Mouse (Mus musculus) CD4-positive, CD25-positive, alpha-beta regulatory T cell (primary cell): ENCODE measurements around the gene Tmc8. TPM values are rescaled to one million over a fixed set of nuclear protein-coding genes. Genes with fewer than 3 reads are reported as not detected.

ENCODE experiments used
- polyA plus RNA-seq: library from polyadenylated mRNA; unstranded; fragments of 100-300 nt; shearing (Covaris generic); gene quantifications from one replicate; pipeline ENCODE4 v1.2.1, GENCODE M21; 2017

The Tmc8 gene
- polyA plus RNA-seq = 146 TPM

DNA sequence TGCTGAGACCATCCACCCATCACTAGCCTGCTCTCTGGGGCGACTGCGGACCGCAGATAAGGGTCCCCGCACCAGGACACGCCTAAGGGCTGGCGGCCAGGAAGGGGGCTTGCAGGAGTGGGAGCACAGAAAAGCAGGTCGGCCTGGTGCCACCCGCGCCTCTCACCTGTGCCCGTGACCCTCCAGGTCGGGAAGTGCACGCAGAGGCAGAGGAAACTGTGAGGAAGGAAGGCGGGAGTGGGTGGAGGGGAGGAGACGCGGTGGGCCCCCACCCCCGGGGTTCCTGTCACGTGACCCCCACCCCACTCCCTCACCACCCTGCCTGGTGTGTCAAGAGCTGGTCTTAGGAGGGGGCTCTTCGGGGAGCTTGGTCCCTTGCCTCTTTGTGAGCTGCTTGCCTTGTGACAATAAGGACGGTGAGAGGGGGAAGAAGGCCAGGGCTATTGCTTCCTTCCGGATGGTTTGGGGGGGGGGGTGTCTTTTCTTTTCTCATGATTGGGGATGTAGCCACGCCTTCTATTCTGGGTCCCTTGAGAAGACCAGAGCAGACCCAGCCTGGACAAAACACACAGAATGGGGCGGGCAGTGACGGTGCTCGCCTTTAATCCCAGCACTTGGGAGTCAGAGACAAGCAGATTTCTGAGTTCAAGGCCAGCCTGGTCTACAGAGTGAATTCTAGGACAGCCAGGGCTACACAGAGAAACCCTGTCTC, at the start of gene Tmc8, which contains the start of gene Tmc6:
Gene Tmc8 (plus strand): TSS at position 84 of the 712 bp plus-strand sequence.
Gene Tmc6 (minus strand): TSS at position 206 of the 712 bp plus-strand sequence.

DNA sequence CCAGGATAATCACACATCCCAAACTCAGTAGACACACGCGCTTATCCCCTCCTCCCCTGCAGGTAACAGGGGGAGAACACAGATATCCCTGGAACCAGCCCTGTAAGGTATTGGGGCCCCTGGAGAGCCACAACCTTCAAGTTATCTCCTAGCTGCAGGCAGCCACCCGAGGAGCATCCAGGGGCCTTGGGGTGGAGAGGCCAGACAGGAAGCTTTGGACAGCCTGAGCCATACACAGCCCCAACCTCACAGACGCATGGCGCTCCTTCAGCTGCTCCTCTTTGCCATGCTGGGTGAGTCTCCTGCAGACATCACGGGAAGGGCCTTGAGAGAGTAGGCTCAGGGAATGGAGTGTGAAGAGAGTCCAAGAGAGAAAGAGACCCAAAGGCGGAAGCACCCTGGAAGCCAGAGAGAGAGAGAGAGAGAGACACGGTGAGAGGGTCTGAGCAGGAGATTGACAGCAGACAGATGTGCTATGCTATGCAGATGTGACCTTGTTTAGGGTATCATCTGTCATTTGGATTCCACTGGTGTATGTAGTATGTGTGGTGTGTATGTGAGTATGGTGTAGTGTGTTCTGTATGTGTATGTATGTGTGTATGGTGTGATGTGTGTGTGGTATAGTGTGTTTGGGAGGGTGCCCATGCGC, 15.8 kb downstream of the Tmc8 start, which contains the start of gene 6030468B19Rik:
Gene 6030468B19Rik (plus strand): TSS at position 150 of the 649 bp plus-strand sequence.

DNA sequence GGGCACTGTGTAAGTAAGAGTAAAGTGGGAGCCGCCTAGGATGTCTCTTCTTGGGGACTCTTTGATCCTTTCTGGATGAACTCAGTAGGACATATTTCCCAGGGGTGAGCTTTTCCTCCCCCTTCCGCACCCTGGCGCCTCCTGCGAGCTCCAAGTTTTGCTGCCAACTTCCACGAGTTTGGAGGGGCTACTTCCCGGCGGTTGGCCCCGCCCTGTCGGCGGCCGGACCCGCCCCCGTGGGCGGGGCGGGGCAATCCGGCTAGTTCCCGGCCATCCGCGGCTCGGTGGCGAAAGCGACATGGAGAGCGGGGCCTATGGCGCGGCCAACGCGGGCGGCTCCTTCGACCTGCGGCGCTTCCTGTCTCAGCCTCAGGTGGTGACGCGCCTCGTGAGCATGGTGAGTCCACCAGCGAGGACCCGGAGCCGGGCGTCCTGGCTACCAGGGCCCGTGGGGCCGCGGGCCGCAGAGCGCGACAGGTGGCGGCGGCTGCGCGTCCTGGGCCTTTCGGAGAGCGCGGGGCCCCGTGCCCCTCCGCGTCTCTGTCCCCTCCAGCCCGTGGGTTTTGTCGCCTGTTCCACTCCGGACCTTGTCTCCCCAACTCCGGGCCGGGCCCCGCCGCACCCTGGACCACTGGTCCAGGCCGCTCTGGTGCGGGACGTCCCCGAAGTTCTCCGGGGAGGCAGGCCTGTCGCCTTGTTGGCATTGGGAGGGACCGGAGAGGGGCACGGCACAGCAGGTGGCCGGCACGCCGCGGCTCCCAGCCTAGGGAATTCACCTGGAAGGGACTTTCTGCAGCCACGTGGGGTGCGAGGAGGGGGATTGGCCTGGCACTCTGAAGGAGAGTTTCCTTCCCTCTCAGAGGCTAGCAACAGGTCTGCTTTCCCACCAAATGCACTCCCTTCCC, 27.8 kb downstream of the Tmc8 start, which contains the start of the genes Gm20708 and Syngr2:
Gene Gm20708 (plus strand): TSS at position 262 of the 905 bp plus-strand sequence.
Gene Syngr2 (plus strand): TSS at position 262 of the 905 bp plus-strand sequence.

DNA sequence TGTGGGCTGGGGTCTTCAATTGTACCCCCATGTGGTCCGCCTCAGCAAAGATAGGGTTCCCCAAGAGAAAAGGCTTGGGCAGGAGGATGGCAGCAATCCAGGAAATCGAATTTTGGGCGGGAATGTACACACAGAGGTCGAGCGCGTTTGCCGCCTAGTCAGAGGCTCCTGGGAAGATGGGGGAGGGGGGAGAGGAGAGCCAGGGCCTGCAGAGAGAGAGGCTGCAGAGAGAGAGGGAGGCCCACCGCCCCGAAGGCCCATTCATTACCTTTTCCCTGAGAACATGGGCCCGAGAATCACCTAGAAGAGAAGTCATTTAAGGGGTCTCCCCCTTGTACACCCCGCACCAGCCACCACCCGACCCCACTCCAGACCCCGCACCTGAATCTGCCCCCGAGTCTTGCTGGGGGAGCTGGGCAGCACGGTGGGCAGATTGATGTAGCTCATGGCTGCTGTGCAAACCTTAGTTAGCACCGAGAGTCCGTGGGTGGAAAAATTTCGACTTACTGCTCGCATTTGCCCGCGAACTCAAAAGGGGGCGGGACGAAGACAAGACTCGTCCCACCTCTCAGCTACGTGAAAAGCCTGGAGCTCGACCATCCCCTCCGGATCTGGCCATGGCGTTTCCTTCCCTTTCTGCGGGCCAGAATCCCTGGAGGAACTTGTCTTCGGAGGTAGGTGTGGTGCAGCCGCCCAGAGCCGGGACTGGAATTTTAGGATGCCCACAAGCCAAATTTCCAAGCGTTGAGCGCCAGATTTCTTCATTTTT, 43.6 kb downstream of the Tmc8 start, which contains the start of the genes Afmid and Tk1:
Gene Afmid (plus strand): TSS at position 592 of the 769 bp plus-strand sequence.
Gene Tk1 (minus strand): TSS at position 760 of the 769 bp plus-strand sequence.

Other genes with a start within 250 kb of the Tmc8 start
- 22.1 TPM for gene Tnrc6c, start 127.8 kb upstream of the Tmc8 start, polyA plus RNA-seq
- 164 TPM for gene Tmc6, start 122 bp downstream of the Tmc8 start, polyA plus RNA-seq
- 1.6 TPM for gene 6030468B19Rik, start 15.6 kb downstream of the Tmc8 start, polyA plus RNA-seq
- gene Gm20708, start 27.6 kb downstream of the Tmc8 start, polyA plus RNA-seq = 3.3 TPM
- gene Syngr2, start 27.6 kb downstream of the Tmc8 start, polyA plus RNA-seq = 160 TPM
- 28.2 TPM for gene Afmid, start 43.8 kb downstream of the Tmc8 start, polyA plus RNA-seq
- 27.2 TPM for gene Tk1, start 44.0 kb downstream of the Tmc8 start, polyA plus RNA-seq
- gene Birc5, start 67.2 kb downstream of the Tmc8 start, polyA plus RNA-seq = 9.7 TPM
- not detected for gene Tmem235, start 78.7 kb downstream of the Tmc8 start, polyA plus RNA-seq
- 21.4 TPM for gene Tha1, start 91.4 kb downstream of the Tmc8 start, polyA plus RNA-seq
- gene Socs3, start 188.0 kb downstream of the Tmc8 start, polyA plus RNA-seq = 174 TPM
- gene Pgs1, start 204.2 kb downstream of the Tmc8 start, polyA plus RNA-seq = 53.6 TPM